8 mouse cellular contexts compared by ENCODE assay signal in genomic region chr4:6512749-6513364, GRCm38 (mm10).
DNase-seq lines count a peak whose midpoint lies in the region; ATAC-seq lines count a peak whose summit lies in the region.

No protein-coding gene starts in this region.

- H3K27me3 ChIP-seq in hindbrain, embryonic 13.5 days: no peaks in the 10 kb centered on the region

- no peaks in the 10 kb centered on the region for H3K4me1 ChIP-seq in hindbrain, embryonic 13.5 days (replicated peaks)

- H3K27ac ChIP-seq in hindbrain, embryonic 13.5 days: no peak overlapping the region

- DNase-seq in NIH3T3 (ENCODE audit: low read depth): peak; percentile 84
- DNase-seq in cerebellum, postnatal 10 days: peak; percentile 89 to 90
- peak; percentile 71 to 82 for DNase-seq in frontal cortex, postnatal 14 days (ENCODE audit: low spot score in 2 of 2)
- peak; percentile 73 to 77 for DNase-seq in layer of hippocampus, postnatal 14 days (ENCODE audit: low spot score in 2 of 2)
- peak; percentile 88 for DNase-seq in lung, postnatal 10 days
- DNase-seq in retina, adult 2 months (ENCODE audit: low read depth, low spot score): peak; percentile 38
- peak; percentile 81 for DNase-seq in thymus, postnatal 25 days

- no peaks in the 10 kb centered on the region for H3K36me3 ChIP-seq in hindbrain, embryonic 13.5 days

- no peaks in the 10 kb centered on the region for H3K9me3 ChIP-seq in hindbrain, embryonic 13.5 days

- ATAC-seq in hindbrain, embryonic 13.5 days (ENCODE audit: low FRiP score): peak; percentile 93

- peak overlapping the region; percentile 45 for H3K4me2 ChIP-seq in hindbrain, embryonic 13.5 days

- WGBS in hindbrain, embryonic 13.5 days: 21% methylated on average over 12 of the region's 12 CpGs

- no peak overlapping the region for H3K9ac ChIP-seq in hindbrain, embryonic 13.5 days

- peak overlapping the region; percentile 20 for H3K4me3 ChIP-seq in hindbrain, embryonic 13.5 days

Comparison
In these comparisons a context has a peak if more than half of its experiments do, and no peak if none do; other contexts are left out.
1. DNase-seq: peak in every context shown above with its lines; median percentile 90 in cerebellum, postnatal 10 days; 88 in lung, postnatal 10 days; 84 in NIH3T3; 81 in thymus, postnatal 25 days; 76 in frontal cortex, postnatal 14 days; 75 in layer of hippocampus, postnatal 14 days; 38 in retina, adult 2 months.